Mouse (Mus musculus): ENCODE data around the gene Rab4a.

- TF ChIP-seq CTCF (IDR thresholded peaks at IDR 0.05; ENCODE audit: low read depth) (no peak), EP300 (IDR thresholded peaks at IDR 0.05; ENCODE audit: low read depth) (no peak)
These were observed 43.6 kb downstream of the Rab4a start for GRCm38 (mm10) chr8:123849352-123849751.
